ENCODE assay signal across 8 mouse cellular contexts in the genomic region with DNA sequence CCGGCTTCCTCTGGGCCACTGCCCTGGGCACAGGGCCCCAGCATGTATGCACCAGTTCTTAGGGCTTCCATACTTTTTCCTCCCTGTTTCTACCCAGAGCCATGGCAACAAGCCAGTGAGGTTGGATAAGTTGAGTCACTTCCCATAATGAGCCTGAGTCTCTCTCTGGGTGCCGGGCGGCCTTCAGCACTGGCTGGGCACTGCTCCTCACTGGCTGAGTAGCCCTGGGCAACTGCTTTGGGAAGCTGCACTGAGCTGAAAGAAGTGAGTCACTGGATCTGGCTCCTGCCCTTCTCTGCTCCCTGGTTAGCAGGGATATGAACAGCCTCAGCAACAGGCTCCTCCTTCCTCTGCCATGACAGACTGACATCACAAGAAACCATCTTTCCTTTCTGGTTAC. TPM values are rescaled to one million over a fixed set of nuclear protein-coding genes. Genes with fewer than 3 reads are reported as not detected.
DNase-seq lines count a peak whose midpoint lies in the region; ATAC-seq lines count a peak whose summit lies in the region.

No protein-coding gene starts in this region.

- no peak for DNase-seq in limb, embryonic 10.5 days (ENCODE audit: low spot score)
- DNase-seq in adrenal gland, postnatal 14 days, result peak; percentile 89
- DNase-seq in gastrocnemius, postnatal 25 days, result peak; percentile 62
- DNase-seq in T-cell, adult 2 months (ENCODE audit: low spot score), result no peak
- DNase-seq in natural killer cell, adult 2 months (ENCODE audit: low spot score in 2 of 2), result no peak
- no peak for DNase-seq in thymus, postnatal 4 days

- no peaks in the 10 kb centered on the region for H3K27me3 ChIP-seq in limb, embryonic 12.5 days
- H3K27me3 ChIP-seq in limb, embryonic 10.5 days (ENCODE audit: low read depth, poor library complexity, severe bottlenecking), result no peaks in the 10 kb centered on the region
- no peaks in the 10 kb centered on the region for H3K27me3 ChIP-seq in liver, embryonic 15.5 days

- no peaks in the 10 kb centered on the region for H3K9me3 ChIP-seq in limb, embryonic 12.5 days
- no peaks in the 10 kb centered on the region for H3K9me3 ChIP-seq in limb, embryonic 10.5 days (replicated peaks)
- no peaks in the 10 kb centered on the region for H3K9me3 ChIP-seq in liver, embryonic 15.5 days (replicated peaks)

- H3K4me3 ChIP-seq in limb, embryonic 12.5 days (replicated peaks), result no peak overlapping the region
- H3K4me3 ChIP-seq in limb, embryonic 10.5 days, result no peak overlapping the region
- peak overlapping the region; percentile 86; the same call in 1 of the 2 replicates for H3K4me3 ChIP-seq in liver, embryonic 15.5 days (replicated peaks)

- peaks cover 19% of the 10 kb centered on the region for H3K4me1 ChIP-seq in limb, embryonic 12.5 days (replicated peaks)
- peaks cover 21% of the 10 kb centered on the region for H3K4me1 ChIP-seq in limb, embryonic 10.5 days
- H3K4me1 ChIP-seq in liver, embryonic 15.5 days (replicated peaks), result peaks cover 93% of the 10 kb centered on the region

- H3K4me2 ChIP-seq in limb, embryonic 12.5 days, result no peak overlapping the region
- H3K4me2 ChIP-seq in liver, embryonic 15.5 days, result peak overlapping the region; percentile 80

- 84% methylated on average over 3 of the region's 3 CpGs for WGBS in limb, embryonic 12.5 days
- WGBS in limb, embryonic 10.5 days, result 96% methylated on average over 3 of the region's 3 CpGs
- WGBS in liver, embryonic 15.5 days (ENCODE audit: insufficient replicate concordance), result 79% methylated on average over 3 of the region's 3 CpGs

- no peak overlapping the region for H3K9ac ChIP-seq in limb, embryonic 12.5 days (replicated peaks)
- H3K9ac ChIP-seq in liver, embryonic 15.5 days, result peak overlapping the region; percentile 92; the same call in 1 of the 2 replicates

- H3K36me3 ChIP-seq in limb, embryonic 12.5 days, result peaks cover 34% of the 10 kb centered on the region
- peaks cover 28% of the 10 kb centered on the region for H3K36me3 ChIP-seq in limb, embryonic 10.5 days
- peaks cover 58% of the 10 kb centered on the region for H3K36me3 ChIP-seq in liver, embryonic 15.5 days (replicated peaks)

- peak overlapping the region; percentile 57 for H3K27ac ChIP-seq in limb, embryonic 12.5 days
- no peak overlapping the region for H3K27ac ChIP-seq in limb, embryonic 10.5 days
- peak overlapping the region; percentile 95 for H3K27ac ChIP-seq in liver, embryonic 15.5 days (replicated peaks)

- ATAC-seq in limb, embryonic 12.5 days (ENCODE audit: insufficient number of reproducible peaks, insufficient read depth, low FRiP score, low TSS enrichment, low read depth), result no peak
- no peak for ATAC-seq in liver, embryonic 15.5 days (ENCODE audit: insufficient read depth)

RNA-seq across cellular contexts. Expression of a gene that starts 5.8 kb away (rescaled TPM):
- polyA plus RNA-seq in limb, embryonic 12.5 days (2016; fragmentation: Nextera tagmentation; extraction: Ambion mirVana), result 85.8 and 113 TPM in 2 replicates
- 163 and 174 TPM in 2 replicates for polyA plus RNA-seq in limb, embryonic 10.5 days (2016; fragmentation: Nextera tagmentation; extraction: Ambion mirVana)
- 206 and 217 TPM in 2 replicates for total RNA-seq in adrenal gland, postnatal 14 days (2021)
- total RNA-seq in gastrocnemius, postnatal 25 days (2021), result 10 to 100 TPM; 47.0 to 65.7 TPM
- 143 and 165 TPM in 2 replicates for polyA plus RNA-seq in liver, embryonic 15.5 days (2015; fragmentation: Nextera tagmentation; extraction: Ambion mirVana)

RNA-seq across cellular contexts. Expression of a gene that starts 17.5 kb away (rescaled TPM):
- 173 and 176 TPM in 2 replicates for polyA plus RNA-seq in limb, embryonic 12.5 days (2016; fragmentation: Nextera tagmentation; extraction: Ambion mirVana)
- 183 and 193 TPM in 2 replicates for polyA plus RNA-seq in limb, embryonic 10.5 days (2016; fragmentation: Nextera tagmentation; extraction: Ambion mirVana)
- total RNA-seq in adrenal gland, postnatal 14 days (2021), result 87.6 and 97.0 TPM in 2 replicates
- total RNA-seq in gastrocnemius, postnatal 25 days (2021), result 10 to 100 TPM; 16.7 to 16.9 TPM
- 55.5 and 61.3 TPM in 2 replicates for polyA plus RNA-seq in liver, embryonic 15.5 days (2015; fragmentation: Nextera tagmentation; extraction: Ambion mirVana)

RNA-seq across cellular contexts. Expression of a gene that starts 44.0 kb away (rescaled TPM):
- polyA plus RNA-seq in limb, embryonic 12.5 days (2016; fragmentation: Nextera tagmentation; extraction: Ambion mirVana), result 50.4 and 57.7 TPM in 2 replicates
- polyA plus RNA-seq in limb, embryonic 10.5 days (2016; fragmentation: Nextera tagmentation; extraction: Ambion mirVana), result 66.9 and 76.5 TPM in 2 replicates
- total RNA-seq in adrenal gland, postnatal 14 days (2021), result 95.0 and 99.4 TPM in 2 replicates
- total RNA-seq in gastrocnemius, postnatal 25 days (2021), result 10 to 100 TPM; 41.8 to 42.8 TPM
- polyA plus RNA-seq in liver, embryonic 15.5 days (2015; fragmentation: Nextera tagmentation; extraction: Ambion mirVana), result 22.0 and 25.7 TPM in 2 replicates

Comparison
In these comparisons a context has a peak if more than half of its experiments do, and no peak if none do; other contexts are left out.
1. DNase-seq: peak in adrenal gland, postnatal 14 days (single experiment) and gastrocnemius, postnatal 25 days (single experiment); none in limb, embryonic 10.5 days (single experiment), T-cell, adult 2 months (single experiment), natural killer cell, adult 2 months (0 of 2) and thymus, postnatal 4 days (single experiment).